Mouse (Mus musculus) midbrain, embryonic 13.5 days (tissue): ENCODE results near the gene Atp6v0a1. TPM values are rescaled to one million over a fixed set of nuclear protein-coding genes. Genes with fewer than 3 reads are reported as not detected.

Experiments used
- ATAC-seq: fragments of 200-750 bp; cut with Nextera tagmentation; 2 replicates; pipeline ENCODE4 v1.8.0; 2017; ENCODE audit warnings: mild to moderate bottlenecking, moderate TSS enrichment, moderate library complexity
- H3K27ac ChIP-seq: fragments of 300-500 bp; sonication (generic); 2 replicates; pipeline ENCODE4 v1.5.1; 2015; ENCODE audit warnings: inconsistent platforms, mild to moderate bottlenecking, moderate library complexity
- H3K27me3 ChIP-seq: fragments of 300-500 bp; sonication (generic); 2 replicates; pipeline ENCODE4 v1.6.1; 2015; ENCODE audit warnings: mild to moderate bottlenecking, inconsistent platforms
- H3K36me3 ChIP-seq: fragments of 300-500 bp; sonication (generic); 2 replicates; pipeline ENCODE4 v1.6.1; 2015; ENCODE audit warnings: mild to moderate bottlenecking, inconsistent platforms
- H3K4me1 ChIP-seq: fragments of 300-500 bp; sonication (generic); replicated peaks from 2 replicates; pipeline ENCODE4 v1.6.1; 2015; ENCODE audit warnings: inconsistent platforms
- H3K4me2 ChIP-seq: fragments of 300-500 bp; sonication (generic); replicated peaks from 2 replicates; pipeline ENCODE4 v1.6.1; 2015; ENCODE audit warnings: moderate library complexity, mild to moderate bottlenecking, inconsistent platforms
- H3K4me3 ChIP-seq: fragments of 300-500 bp; sonication (generic); replicated peaks from 2 replicates; pipeline ENCODE4 v1.5.1; 2015; ENCODE audit warnings: mild to moderate bottlenecking, inconsistent platforms
- H3K9ac ChIP-seq: fragments of 300-500 bp; sonication (generic); replicated peaks from 2 replicates; pipeline ENCODE4 v1.6.1; 2015; ENCODE audit warnings: mild to moderate bottlenecking, inconsistent platforms
- H3K9me3 ChIP-seq: fragments of 300-500 bp; sonication (generic); 2 replicates; pipeline ENCODE4 v1.6.1; 2016; ENCODE audit warnings: mild to moderate bottlenecking, inconsistent platforms
- WGBS: fragments of 180-500 bp; shearing (Covaris S2); methylation state at CpG from one replicate; pipeline ENCODE4 v1.1.7; 2015; 5-methylcytosine and 5-hydroxymethylcytosine counted together
- polyA plus RNA-seq: library from polyadenylated mRNA; unstranded; fragments of >200 nt; fragmentation: Nextera tagmentation; extraction: Ambion mirVana; gene quantifications from 2 replicates; pipeline ENCODE4 v1.2.1, GENCODE M21; 2015

Atp6v0a1 gene
- polyA plus RNA-seq, 1 experiment from 2014 or later = 90.8 TPM

DNA sequence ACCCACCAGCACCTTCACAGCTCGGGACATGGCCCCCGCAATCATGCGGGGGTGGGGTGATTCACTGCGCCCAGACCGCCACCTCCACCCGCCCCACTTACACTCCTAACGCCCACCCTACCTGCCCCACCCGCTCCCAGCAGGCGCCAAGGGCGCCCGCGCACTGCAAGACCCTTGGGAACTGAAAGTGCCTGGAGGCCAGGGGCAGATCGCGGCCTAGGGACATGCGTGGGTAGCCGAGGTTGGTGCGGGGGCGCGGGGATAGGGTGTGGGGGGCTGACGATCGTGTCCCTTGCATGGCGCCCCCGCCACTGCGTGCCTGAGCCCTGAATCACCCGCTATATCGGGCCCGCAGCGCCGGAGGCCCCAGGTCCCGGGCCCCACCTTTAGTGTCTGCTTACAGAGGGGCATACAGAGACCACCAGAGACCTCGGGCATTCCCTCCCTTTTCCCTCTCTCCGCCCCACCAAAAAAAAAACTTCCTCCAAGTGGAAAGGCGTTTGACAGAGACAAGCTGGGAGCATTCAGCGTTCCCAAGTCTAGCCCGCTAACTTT is 40.0 kb upstream of the Atp6v0a1 start:
- no peaks in the 10 kb centered on the region for H3K36me3 ChIP-seq
- H3K27ac ChIP-seq = no peak overlapping the region
- no peak for ATAC-seq
- peak overlapping the region; percentile 49 for H3K4me2 ChIP-seq
- H3K27me3 ChIP-seq = peaks cover 85% of the 10 kb centered on the region
- peak overlapping the region; percentile 34 for H3K4me3 ChIP-seq
- H3K9ac ChIP-seq = no peak overlapping the region
- 5% methylated on average over 31 of the region's 35 CpGs for WGBS
- no peaks in the 10 kb centered on the region for H3K9me3 ChIP-seq
- H3K4me1 ChIP-seq = peaks cover 14% of the 10 kb centered on the region

- peak overlapping the region; percentile 34 for H3K4me3 ChIP-seq
- no peak overlapping the region for H3K27ac ChIP-seq
- peaks cover 14% of the 10 kb centered on the region for H3K4me1 ChIP-seq
- WGBS = 2% methylated on average over 65 of the region's 65 CpGs
- H3K9ac ChIP-seq = peak overlapping the region; percentile 36; the same call in 1 of the 2 replicates
- H3K27me3 ChIP-seq = peaks cover 92% of the 10 kb centered on the region
- H3K9me3 ChIP-seq = no peaks in the 10 kb centered on the region
- ATAC-seq = no peak
- peak overlapping the region; percentile 49 for H3K4me2 ChIP-seq
- H3K36me3 ChIP-seq = no peaks in the 10 kb centered on the region
These were observed 39.3 kb upstream of the Atp6v0a1 start for GRCm38 (mm10) chr11:100969744-100970556.

- peak within 1 kb of the TSS; percentile 36; the same call in 1 of the 2 replicates for H3K9ac ChIP-seq
- peak within 1 kb of the TSS; percentile 34 for H3K4me3 ChIP-seq
- no peak within 1 kb of the TSS for H3K27ac ChIP-seq
- 2% methylated on average over 20 of the region's 20 CpGs for WGBS
- 0 out of 2 replicates have a peak, but pooled peaks have one; percentile 37 for ATAC-seq
- H3K4me1 ChIP-seq = peaks cover 14% of the 10 kb centered on the region
- H3K27me3 ChIP-seq = peaks cover 87% of the 10 kb centered on the region
- no peaks in the 10 kb centered on the region for H3K36me3 ChIP-seq
- H3K4me2 ChIP-seq = peak within 1 kb of the TSS; percentile 49
- H3K9me3 ChIP-seq = no peaks in the 10 kb centered on the region
These were observed 38.7 kb upstream of the Atp6v0a1 start, which contains the start of gene Cavin1 for GRCm38 (mm10) chr11:100970557-100970937. Cavin1 (minus strand) TSS chr11:100970887.

GRCm38 (mm10) chr11:100971455-100971854 is 37.8 kb upstream of the Atp6v0a1 start:
- no peak overlapping the region for H3K4me2 ChIP-seq
- H3K27me3 ChIP-seq = peaks cover 78% of the 10 kb centered on the region
- H3K9me3 ChIP-seq = no peaks in the 10 kb centered on the region
- H3K27ac ChIP-seq = no peak overlapping the region
- WGBS = 61% methylated on average over 10 of the region's 10 CpGs
- no peak overlapping the region for H3K4me3 ChIP-seq
- no peak for ATAC-seq
- peaks cover 14% of the 10 kb centered on the region for H3K4me1 ChIP-seq
- H3K36me3 ChIP-seq = no peaks in the 10 kb centered on the region
- no peak overlapping the region for H3K9ac ChIP-seq

GRCm38 (mm10) chr11:100973245-100973644 is 36.0 kb upstream of the Atp6v0a1 start:
- ATAC-seq = no peak
- peaks cover 14% of the 10 kb centered on the region for H3K4me1 ChIP-seq
- WGBS = 91% methylated on average over 7 of the region's 7 CpGs
- H3K4me3 ChIP-seq = no peak overlapping the region
- no peaks in the 10 kb centered on the region for H3K36me3 ChIP-seq
- no peak overlapping the region for H3K27ac ChIP-seq
- no peaks in the 10 kb centered on the region for H3K9me3 ChIP-seq
- H3K4me2 ChIP-seq = no peak overlapping the region
- H3K9ac ChIP-seq = no peak overlapping the region
- peaks cover 60% of the 10 kb centered on the region for H3K27me3 ChIP-seq

GRCm38 (mm10) chr11:100974381-100974970 is 34.8 kb upstream of the Atp6v0a1 start:
- WGBS = 81% methylated on average over 14 of the region's 14 CpGs
- no peak overlapping the region for H3K9ac ChIP-seq
- H3K4me2 ChIP-seq = no peak overlapping the region
- H3K36me3 ChIP-seq = no peaks in the 10 kb centered on the region
- peaks cover 48% of the 10 kb centered on the region for H3K27me3 ChIP-seq
- no peak overlapping the region for H3K4me3 ChIP-seq
- no peak for ATAC-seq
- no peaks in the 10 kb centered on the region for H3K9me3 ChIP-seq
- peaks cover 10% of the 10 kb centered on the region for H3K4me1 ChIP-seq
- H3K27ac ChIP-seq = no peak overlapping the region

DNA sequence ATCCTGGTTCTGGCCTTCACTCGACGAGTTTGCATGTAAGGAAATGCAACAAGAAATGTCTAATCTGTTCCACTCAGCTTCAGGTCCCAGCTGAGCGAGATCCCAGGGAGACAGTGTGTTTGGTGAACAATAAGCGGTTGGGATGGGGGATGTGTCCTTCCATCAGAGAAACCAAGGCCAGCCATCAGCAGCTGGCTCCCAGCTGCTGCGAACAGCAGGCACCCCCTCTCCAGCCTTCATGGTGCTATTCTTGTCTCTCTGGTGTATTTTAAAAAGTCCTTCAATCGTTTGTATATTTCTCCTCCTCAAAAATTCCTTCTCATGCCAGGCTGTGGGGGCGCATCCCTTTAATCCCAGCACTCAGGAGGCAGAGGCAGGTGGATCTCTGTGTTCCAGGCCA is 34.0 kb upstream of the Atp6v0a1 start:
- peaks cover 40% of the 10 kb centered on the region for H3K27me3 ChIP-seq
- H3K4me1 ChIP-seq = peaks cover 3% of the 10 kb centered on the region
- H3K36me3 ChIP-seq = no peaks in the 10 kb centered on the region
- H3K4me3 ChIP-seq = no peak overlapping the region
- no peak overlapping the region for H3K9ac ChIP-seq
- WGBS = 75% methylated on average over 7 of the region's 7 CpGs
- ATAC-seq = no peak
- no peaks in the 10 kb centered on the region for H3K9me3 ChIP-seq
- H3K27ac ChIP-seq = no peak overlapping the region
- no peak overlapping the region for H3K4me2 ChIP-seq

DNA sequence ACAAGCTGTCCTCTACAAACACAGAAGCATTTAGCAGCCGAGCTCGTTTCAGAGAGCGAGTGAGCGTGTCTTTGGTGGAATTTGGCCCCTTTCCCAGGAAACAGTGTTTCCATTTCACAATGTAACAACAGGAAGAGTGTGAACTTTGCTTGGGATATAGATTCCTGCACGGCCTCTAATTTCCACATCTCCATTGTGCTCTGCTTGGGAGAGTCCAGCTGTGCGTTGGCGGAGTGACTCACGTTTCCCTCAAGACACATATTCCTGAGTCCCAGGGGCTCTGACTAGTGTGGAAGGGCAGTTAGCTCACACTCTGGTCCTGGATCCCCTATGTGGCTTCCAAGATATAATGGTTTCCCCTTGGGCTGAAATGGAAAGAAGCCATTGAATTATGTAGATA is 29.4 kb upstream of the Atp6v0a1 start:
- Histone ChIP-seq H3K36me3 (no peaks in the 10 kb centered on the region), H3K9ac (no peak overlapping the region), H3K27me3 (peaks cover 16% of the 10 kb centered on the region), H3K27ac (no peak overlapping the region), H3K4me1 (peaks cover 5% of the 10 kb centered on the region), H3K4me2 (no peak overlapping the region), H3K9me3 (no peaks in the 10 kb centered on the region), H3K4me3 (no peak overlapping the region)
- 74% methylated on average over 8 of the region's 8 CpGs for WGBS
- ATAC-seq = no peak

- no peaks in the 10 kb centered on the region for H3K36me3 ChIP-seq
- no peak overlapping the region for H3K27ac ChIP-seq
- H3K9ac ChIP-seq = no peak overlapping the region
- H3K4me1 ChIP-seq = peaks cover 5% of the 10 kb centered on the region
- no peak overlapping the region for H3K4me2 ChIP-seq
- no peak for ATAC-seq
- 78% methylated on average over 1 of the region's 1 CpGs for WGBS
- no peak overlapping the region for H3K4me3 ChIP-seq
- H3K27me3 ChIP-seq = peaks cover 15% of the 10 kb centered on the region
- no peaks in the 10 kb centered on the region for H3K9me3 ChIP-seq
These were observed 28.8 kb upstream of the Atp6v0a1 start for GRCm38 (mm10) chr11:100980438-100980837.

DNA sequence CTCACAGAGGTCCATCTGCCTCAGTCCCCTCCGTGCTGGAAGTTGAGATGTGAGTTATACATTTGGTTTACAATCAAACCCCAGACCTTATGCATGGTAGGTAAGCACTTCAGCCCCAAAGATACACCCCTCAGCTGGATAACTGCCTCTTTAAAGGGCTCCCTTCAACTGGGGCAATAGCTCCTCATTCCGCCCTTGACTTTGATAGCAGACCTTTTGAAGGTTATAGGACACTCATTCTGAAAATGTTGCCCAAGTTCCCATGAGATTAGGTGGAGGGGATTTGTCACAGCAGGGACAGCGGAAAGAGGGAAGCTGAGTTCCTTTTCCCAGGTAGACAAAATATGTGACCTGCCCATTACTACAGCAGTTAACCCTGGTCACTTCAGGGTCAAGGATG is 28.0 kb upstream of the Atp6v0a1 start:
- 70% methylated on average over 3 of the region's 3 CpGs for WGBS
- H3K9ac ChIP-seq = no peak overlapping the region
- H3K27ac ChIP-seq = no peak overlapping the region
- no peak overlapping the region for H3K4me2 ChIP-seq
- H3K4me3 ChIP-seq = no peak overlapping the region
- no peaks in the 10 kb centered on the region for H3K36me3 ChIP-seq
- no peaks in the 10 kb centered on the region for H3K9me3 ChIP-seq
- H3K27me3 ChIP-seq = peaks cover 15% of the 10 kb centered on the region
- H3K4me1 ChIP-seq = peaks cover 5% of the 10 kb centered on the region
- no peak for ATAC-seq

DNA sequence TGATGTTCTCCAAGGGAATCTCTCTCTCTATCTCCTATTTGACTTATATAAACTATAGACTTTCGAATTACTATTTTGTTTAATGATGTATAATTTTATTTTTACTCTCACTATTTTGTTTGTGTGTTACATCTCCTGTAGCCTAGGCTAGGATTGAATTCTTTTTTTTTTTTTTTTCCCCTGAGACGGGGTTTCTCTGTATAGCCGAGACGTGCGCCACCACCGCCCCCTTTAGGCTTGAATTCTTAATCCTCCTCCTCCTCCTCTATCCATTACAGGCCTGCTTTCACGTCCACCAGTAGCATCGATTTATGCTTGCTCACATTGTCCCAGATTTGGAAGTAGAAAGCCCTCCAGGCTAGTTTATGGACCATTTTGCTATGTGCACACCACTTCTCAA is 27.2 kb upstream of the Atp6v0a1 start:
- Histone ChIP-seq H3K9ac (no peak overlapping the region), H3K36me3 (no peaks in the 10 kb centered on the region), H3K27me3 (peaks cover 15% of the 10 kb centered on the region), H3K9me3 (no peaks in the 10 kb centered on the region), H3K4me2 (no peak overlapping the region), H3K4me1 (peaks cover 5% of the 10 kb centered on the region), H3K4me3 (no peak overlapping the region), H3K27ac (no peak overlapping the region)
- ATAC-seq = no peak
- WGBS = 10% methylated on average over 8 of the region's 8 CpGs

DNA sequence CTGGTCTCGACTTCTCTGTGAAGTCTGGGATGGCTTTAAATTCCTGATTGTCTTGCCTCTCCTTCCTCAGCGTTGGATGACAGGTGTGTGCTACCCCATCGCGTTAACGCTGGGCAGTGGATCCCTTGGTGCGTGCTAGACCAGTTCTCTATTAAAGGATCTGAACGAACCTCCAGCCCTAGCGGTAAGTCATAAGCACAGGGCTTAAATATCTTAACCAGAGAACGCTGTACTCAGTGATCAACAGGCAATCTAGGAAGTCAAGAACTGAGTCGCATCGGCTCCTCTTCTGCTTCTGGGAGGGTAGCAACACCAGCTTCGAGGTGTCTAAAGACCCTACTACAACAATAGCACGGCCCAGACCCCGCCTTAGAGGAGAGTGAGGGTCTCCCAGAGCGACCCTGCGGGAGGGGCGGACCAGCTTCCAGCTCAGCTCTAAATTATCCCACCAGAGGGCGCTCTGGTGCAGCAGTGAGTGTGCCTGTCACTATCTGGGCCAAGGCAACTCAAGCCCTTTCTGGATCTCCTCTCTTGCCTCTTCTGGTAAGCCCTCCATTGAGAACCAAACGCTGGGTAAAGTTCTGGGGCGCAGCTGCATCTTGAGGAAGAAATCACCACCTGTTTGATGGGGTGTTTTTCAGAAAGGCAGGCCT is 26.0 kb upstream of the Atp6v0a1 start:
- peak overlapping the region; percentile 62 for H3K4me2 ChIP-seq
- H3K27me3 ChIP-seq = peaks cover 15% of the 10 kb centered on the region
- peaks cover 5% of the 10 kb centered on the region for H3K4me1 ChIP-seq
- H3K36me3 ChIP-seq = no peaks in the 10 kb centered on the region
- peak overlapping the region; percentile 34 for H3K4me3 ChIP-seq
- 2% methylated on average over 20 of the region's 20 CpGs for whole genome bisulfite sequencing
- H3K9ac ChIP-seq = peak overlapping the region; percentile 53
- H3K27ac ChIP-seq = no peak overlapping the region
- no peaks in the 10 kb centered on the region for H3K9me3 ChIP-seq
- peak; percentile 77 for ATAC-seq
